Mouse (Mus musculus) adipocyte (in vitro differentiated cells): Measurements from ENCODE around the gene Glrx2.

ENCODE experiments used
- DNase-seq: peaks from one replicate; pipeline ENCODE4 v3.0.0-alpha.2; 2016; ENCODE audit warnings: low spot score

Glrx2 gene

DNA sequence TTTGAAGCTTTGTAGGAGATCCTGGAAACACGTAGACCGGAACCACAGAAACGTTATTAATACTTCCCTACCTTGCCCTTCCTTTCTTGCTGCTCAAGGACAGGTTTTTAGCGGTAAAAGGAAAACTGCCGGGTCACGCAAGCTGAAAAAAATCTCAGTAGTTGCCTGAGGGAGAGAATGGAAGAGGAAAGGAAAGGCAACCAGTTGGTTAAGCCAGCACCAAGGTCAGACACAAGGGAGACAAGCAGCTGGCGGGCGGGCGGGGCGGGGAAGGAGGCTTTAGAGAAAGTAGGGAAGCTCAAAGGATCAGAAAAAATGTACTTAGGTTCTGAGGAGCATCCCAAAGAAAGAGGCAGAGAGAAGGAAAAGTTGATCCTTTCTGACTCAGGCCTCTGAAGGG lies 29.7 kb downstream of the Glrx2 start:
- DNase-seq, result no peak

DNA sequence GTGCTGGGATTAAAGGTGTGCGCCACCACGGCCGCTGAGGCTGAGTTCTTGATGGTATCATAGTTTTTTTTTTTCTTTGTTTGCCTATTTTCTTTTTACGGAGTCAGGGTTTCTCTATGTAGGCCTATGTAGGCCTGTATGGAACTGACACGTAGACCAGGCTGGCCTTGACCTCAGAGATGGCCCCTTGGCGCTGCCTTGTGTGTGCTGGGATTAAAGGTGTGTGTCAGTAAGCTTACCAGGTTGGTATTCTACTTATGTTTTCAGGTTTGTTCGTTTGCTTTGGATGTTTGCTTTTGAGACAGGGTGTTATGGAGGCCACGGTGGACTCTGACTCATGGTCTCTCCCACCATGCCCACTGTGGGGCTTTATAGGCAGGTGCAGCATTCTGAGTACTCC lies 46.0 kb downstream of the Glrx2 start:
- no peak for DNase-seq

DNA sequence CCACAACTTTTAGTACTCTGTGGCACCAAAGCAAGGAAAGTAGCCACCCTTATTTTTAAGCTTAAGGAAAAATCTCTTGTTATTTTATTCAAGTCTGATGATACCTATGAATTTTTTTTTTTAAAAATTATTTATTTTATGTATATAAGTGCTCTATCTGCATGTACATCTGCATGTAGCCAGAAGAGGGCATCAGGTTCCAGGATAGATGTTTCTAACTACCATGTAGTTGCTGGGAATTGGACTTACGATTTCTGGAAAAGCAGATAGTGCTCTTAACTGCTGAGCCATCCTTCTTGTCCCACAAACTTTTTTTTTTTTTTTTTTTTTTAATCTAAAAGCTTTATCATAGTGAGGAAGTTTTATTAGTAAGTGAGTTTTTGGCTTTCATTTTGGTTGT lies 48.3 kb downstream of the Glrx2 start:
- DNase-seq, result peak; percentile 26

- no peak for DNase-seq
Observed at GRCm38 (mm10) chr1:143765801-143766200, 49.7 kb downstream of the Glrx2 start.

DNA sequence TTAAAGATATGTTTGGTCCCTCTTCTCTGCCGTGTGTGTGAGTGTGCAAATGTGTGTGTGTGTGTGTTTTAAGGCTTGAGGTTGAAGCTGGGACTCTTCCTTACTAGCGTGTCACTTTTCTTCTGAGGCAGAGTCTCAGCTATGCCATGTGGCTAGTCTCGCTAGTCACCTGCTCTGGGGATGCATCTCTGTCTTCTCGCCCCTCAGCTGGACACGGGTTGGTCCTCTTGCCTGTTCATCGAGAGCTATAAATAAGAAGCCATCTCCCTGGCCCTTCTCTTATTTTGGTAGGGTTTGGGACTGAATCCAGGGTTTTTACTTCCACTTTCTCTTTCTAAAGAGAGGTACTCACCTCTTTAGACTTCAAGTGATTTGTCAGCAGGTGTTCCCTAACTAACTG lies 50.1 kb downstream of the Glrx2 start:
- no peak for DNase-seq

- no peak for DNase-seq
Observed at GRCm38 (mm10) chr1:143770444-143771109, 54.4 kb downstream of the Glrx2 start.

DNA sequence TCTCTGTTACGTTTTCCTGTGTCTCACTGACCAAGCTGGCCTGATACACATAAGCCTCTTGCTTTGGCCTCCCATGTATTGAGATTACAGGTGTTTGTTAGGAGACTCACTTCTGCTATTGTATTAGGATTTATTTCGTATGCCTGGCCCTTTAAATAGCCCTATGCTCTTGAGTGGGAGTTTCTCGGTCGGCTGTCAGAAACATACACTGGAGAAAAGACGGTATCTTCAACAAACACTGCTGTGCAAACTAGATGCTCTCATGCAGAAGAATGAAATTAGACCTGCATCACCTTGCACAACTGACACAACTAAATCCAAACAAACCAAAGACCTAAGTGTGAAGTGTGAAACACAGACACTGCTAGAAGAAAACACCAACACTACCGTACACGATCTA lies 56.9 kb downstream of the Glrx2 start:
- DNase-seq, result no peak

DNA sequence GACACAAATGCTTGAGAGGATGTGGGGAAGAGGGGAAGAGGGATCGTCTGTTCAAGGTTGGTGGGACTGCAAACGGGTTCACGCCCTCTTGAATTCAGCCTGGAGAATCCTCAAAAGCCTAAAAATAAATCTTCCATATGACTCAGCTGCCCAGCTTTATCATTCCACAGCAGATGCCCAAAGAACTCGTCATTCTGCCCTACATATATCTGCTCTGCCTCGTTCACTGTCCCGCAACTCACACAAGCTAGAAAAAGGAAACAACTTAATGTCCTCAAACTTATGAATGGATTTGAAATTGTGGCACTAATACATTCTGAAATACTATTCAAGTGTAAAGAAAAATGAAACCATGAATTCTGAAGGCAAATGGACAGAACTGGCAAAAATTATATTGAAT lies 57.8 kb downstream of the Glrx2 start:
- no peak for DNase-seq

DNA sequence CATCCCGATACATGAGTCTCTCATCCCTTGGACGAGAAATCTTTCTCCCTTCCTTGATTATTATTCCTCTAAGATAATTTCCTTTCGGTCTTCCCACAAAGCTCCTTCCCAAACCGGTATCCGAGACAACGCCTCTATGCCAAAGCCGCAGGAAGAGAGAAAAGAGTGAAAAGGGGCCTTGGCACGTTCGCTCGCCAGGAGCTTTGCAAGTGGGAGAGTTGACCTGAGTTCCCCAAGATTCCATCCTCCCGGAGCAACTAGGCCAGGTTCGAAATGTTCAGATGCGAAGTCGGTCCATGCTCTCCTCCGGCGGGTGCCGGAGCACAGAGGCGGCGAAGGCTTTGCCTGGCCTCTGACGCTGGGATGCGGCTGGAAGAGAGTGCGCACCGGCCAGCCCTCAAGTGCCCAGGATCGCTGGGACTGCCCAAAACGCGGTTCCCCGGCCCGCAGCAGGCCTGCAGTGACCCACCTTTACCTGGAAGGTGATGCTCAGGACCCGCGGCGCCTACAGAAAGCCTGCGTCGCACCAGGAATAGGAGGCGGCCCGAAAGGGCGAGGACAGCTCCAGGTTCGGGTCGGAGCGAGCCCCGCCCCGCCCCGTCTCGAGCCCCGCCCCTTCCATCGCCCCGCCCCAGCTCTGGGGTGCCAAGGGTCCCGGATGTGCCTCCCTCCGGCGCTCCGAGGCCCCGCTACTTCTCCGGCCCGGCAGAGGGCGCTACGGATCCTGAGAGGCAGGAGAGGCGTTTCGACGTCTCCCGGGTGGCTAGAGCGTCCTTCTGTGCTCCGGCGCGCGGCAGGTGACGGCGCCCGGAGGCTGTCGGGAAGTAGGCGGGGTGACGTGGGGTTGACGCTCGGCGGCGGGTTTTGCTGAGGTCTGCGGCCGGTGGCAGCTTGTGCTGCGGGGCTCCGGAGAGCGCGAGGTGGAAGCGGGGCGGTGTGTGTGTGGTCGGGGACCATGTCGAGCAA lies 60.6 kb downstream of the Glrx2 start, which contains the start of the genes Trove2 and Uchl5:
Gene Trove2 (minus strand): TSS at position 623 of the 966 bp plus-strand sequence.
Gene Uchl5 (plus strand): TSS at position 827 of the 966 bp plus-strand sequence.
- peak; percentile 96 for DNase-seq

DNA sequence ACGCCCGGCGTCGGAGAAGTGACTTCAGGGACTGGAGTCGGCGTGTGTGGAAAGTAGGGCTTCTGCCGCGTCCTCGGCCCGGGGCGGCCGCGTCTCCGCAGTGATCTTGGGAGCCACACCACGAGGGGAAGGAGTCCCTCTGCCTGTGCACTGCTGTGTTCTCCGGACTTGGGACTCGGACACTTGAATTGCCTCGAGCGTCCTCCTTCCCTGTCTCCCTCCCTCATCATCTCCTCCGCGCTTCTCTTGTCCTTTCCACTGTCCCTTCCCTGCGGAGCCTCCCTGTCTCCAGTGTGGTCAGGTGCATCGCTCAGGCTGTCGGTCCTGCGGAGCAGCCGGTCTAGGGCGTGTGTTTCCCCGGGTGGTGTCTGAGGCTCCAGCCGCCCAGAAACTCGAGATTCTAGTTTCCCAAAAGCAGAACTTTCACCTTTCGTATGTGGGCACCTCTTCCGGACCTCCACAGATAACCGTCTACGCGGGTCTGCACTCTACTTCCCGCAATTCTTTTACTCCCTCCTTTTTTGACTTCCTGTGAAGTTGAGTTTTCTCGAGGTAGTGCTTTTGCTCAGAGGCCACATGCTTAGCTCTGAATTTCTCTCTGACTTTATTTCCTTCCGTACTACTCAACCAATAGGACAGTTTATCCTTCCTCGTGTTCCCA lies 61.5 kb downstream of the Glrx2 start:
- DNase-seq, result peak; percentile 25

DNA sequence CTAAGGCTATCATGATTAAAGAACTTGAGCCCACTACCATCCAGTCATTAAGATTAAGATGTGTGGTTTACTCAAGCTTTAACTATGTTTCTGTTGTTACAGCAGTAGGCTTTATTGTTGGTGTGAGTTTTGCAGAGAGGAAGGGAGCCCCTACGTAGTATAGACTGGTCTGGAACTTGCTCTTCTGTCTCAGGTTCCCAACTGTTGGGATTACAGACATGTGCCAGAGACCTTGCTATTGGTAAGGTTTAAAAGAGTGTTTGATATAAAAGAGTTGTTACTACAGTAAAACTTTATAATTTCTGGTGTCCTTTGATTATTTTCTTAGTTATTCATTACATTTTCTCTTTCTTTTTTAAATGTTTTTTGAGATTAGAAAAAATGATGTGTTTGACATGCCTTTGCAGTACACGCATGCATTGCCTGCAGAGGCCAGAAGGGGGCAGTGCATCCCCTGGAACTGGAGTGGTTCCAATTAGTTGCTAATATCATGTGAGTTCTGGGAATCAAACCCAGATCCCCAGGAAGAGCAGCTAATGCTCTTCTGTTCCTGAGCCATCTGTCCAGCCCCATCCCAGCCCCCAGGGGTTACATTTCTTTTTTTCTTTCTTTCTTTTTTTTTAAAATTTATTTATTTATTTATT lies 72.6 kb downstream of the Glrx2 start:
- no peak for DNase-seq
